Mouse (Mus musculus): ENCODE results near the gene Pcmtd2.

- TF ChIP-seq POLR2A (IDR thresholded peaks at IDR 0.05; ENCODE audit: low read depth, low read length) (no peak), CTCF (IDR thresholded peaks at IDR 0.05; ENCODE audit: borderline replicate concordance, insufficient read depth, low read length) (no peak)
These were observed 633 bp downstream of the Pcmtd2 start for GRCm38 (mm10) chr2:181838293-181838680.

Data from embryonic fibroblast, embryonic 13.5 days (primary cell).